Mouse (Mus musculus): Measurements from ENCODE around the gene Tfpi2.

- TF ChIP-seq CTCF (IDR thresholded peaks at IDR 0.05; ENCODE audit: borderline replicate concordance, insufficient read depth, low read depth, low read length) (no peak), POLR2A (IDR thresholded peaks at IDR 0.05; ENCODE audit: borderline replicate concordance, insufficient read depth, low read length) (no peak)
Measured at GRCm38 (mm10) chr6:4030956-4031355, 42.2 kb upstream of the Tfpi2 start.
